Mouse (Mus musculus): ENCODE measurements around the gene Mapk8.

DNA sequence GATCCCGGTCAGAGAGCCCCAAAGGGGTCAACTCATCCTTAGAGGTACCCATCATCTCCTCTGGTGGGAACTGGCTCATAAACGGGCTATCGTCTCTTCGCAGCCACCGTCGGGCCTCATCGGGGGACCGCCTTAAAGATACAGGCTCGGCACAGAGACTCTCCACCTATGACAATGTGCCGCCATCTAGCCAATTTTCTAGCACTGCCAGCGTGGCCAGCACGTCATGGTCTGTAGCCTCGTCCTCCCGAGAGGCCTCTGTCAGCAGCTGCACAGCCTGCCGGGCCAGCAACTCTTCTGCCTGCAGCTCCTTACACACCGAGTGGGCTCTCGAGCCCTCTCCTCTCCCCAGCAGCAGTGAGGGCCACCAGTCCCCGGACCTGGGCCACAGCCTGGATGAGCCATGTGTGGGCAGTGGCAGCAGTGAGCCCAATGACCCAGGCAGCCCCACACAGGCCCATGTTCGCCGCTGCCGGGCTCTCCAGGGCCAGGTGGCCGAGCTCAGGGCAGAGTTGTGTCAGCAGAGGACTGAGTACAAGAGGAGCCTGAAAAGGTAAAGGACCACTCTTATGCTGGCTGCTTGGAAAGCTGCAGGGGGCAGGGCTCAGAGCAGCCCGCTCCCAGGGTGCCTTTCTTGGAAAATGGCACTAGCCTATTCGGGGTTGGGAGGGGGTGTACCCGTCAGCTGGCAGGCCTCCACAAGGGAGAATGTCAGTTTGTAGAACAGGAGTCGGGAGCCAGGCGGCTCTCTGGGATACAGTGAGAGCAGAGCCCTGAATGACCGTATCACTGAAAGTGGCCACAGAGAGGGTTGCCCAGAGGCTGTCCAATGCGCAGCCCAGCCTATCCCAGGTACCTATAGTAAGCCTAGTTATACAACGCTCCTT lies 79.8 kb downstream of the Mapk8 start:
- TF ChIP-seq CTCF (IDR thresholded peaks at IDR 0.05) (no peak), POLR2A (IDR thresholded peaks at IDR 0.05; ENCODE audit: insufficient read depth, low read depth, low read length) (no peak), EP300 (IDR thresholded peaks at IDR 0.05; ENCODE audit: insufficient read depth, low read depth, low read length) (no peak)
